Mouse (Mus musculus) MEL (cell line): ENCODE measurements at regions not wholly inside any gene's neighbourhood (a gene's known extent, or its start where the extent isn't known, plus 50 kb on each side); places are given as distances from the start of the nearest gene placed in this dataset.

Experiments used
- DNase-seq: peaks from one replicate; pipeline ENCODE4 v3.0.0; 2011; ENCODE audit warnings: low read depth, low spot score
- H3K27ac ChIP-seq: 2 replicates; pipeline ENCODE4 v1.5.1; 2012; ENCODE audit warnings: low read depth, mild to moderate bottlenecking, control low read depth, low read length, moderate library complexity; ENCODE audit not compliant: control insufficient read depth
- H3K27me3 ChIP-seq, 2 experiments: fragments of 150-350 bp in 1 of 2; sonication (generic) in 1 of 2; 2 replicates each; pipeline ENCODE4 v1.6.1; 2012; ENCODE audit warnings: low read length in 2 of 2, mild to moderate bottlenecking in 2 of 2, improper control_type of control experiment in 1 of 2, moderate library complexity in 1 of 2; ENCODE audit not compliant: insufficient read depth in 2 of 2, control insufficient read depth in 1 of 2
- H3K36me3 ChIP-seq, 2 experiments: 2 replicates each; pipeline ENCODE4 v1.6.1; 2012 to 2014; ENCODE audit warnings: low read length in 2 of 2, improper control_type of control experiment in 1 of 2, inconsistent platforms in 1 of 2, mild to moderate bottlenecking in 1 of 2; ENCODE audit not compliant: insufficient read depth in 2 of 2, control insufficient read depth in 1 of 2
- H3K4me1 ChIP-seq, 2 experiments: fragments of 150-350 bp in 1 of 2; sonication (generic) in 1 of 2; 2 replicates each; pipeline ENCODE4 v1.6.1; 2012; ENCODE audit warnings: low read length in 2 of 2, improper control_type of control experiment in 1 of 2, mild to moderate bottlenecking in 1 of 2; ENCODE audit not compliant: insufficient read depth in 2 of 2, control insufficient read depth in 1 of 2
- H3K4me3 ChIP-seq, 2 experiments: fragments of 150-350 bp in 1 of 2; sonication (generic) in 1 of 2; 2 replicates each; pipeline ENCODE4 v1.5.1; 2012; ENCODE audit warnings: low read depth in 2 of 2, low read length in 2 of 2, mild to moderate bottlenecking in 2 of 2, moderate library complexity in 2 of 2, control low read depth in 1 of 2, improper control_type of control experiment in 1 of 2; ENCODE audit not compliant: control insufficient read depth in 1 of 2, insufficient read depth in 1 of 2
- H3K79me2 ChIP-seq: 2 replicates; pipeline ENCODE4 v1.6.1; 2012; ENCODE audit warnings: mild to moderate bottlenecking, low read length, moderate library complexity; ENCODE audit not compliant: control insufficient read depth, poor library complexity, insufficient read depth
- H3K9ac ChIP-seq: 2 replicates; pipeline ENCODE4 v1.6.1; 2012; ENCODE audit warnings: low read depth, mild to moderate bottlenecking, control low read depth, low read length, moderate library complexity; ENCODE audit not compliant: control insufficient read depth, poor library complexity, severe bottlenecking
- H3K9me3 ChIP-seq: fragments of 150-350 bp; sonication (generic); replicated peaks from 2 replicates; pipeline ENCODE4 v1.6.1; 2012; ENCODE audit warnings: mild to moderate bottlenecking, low read length, improper control_type of control experiment, moderate library complexity; ENCODE audit not compliant: insufficient read depth
- CHD2 ChIP-seq: IDR thresholded peaks from 2 replicates; pipeline ENCODE4 v1.6.1; 2011; ENCODE audit warnings: low read length, improper control_type of control experiment
- E2F4 ChIP-seq: IDR thresholded peaks from 2 replicates; pipeline ENCODE4 v1.6.1; 2011; ENCODE audit warnings: low read depth, low read length, improper control_type of control experiment, borderline replicate concordance
- ELF1 ChIP-seq: IDR thresholded peaks from 2 replicates; pipeline ENCODE4 v1.6.1; 2014; ENCODE audit warnings: low read depth, mild to moderate bottlenecking, inconsistent platforms, low read length, improper control_type of control experiment, moderate library complexity
- EP300 ChIP-seq, 2 experiments: IDR thresholded peaks; 2 replicates each; pipeline ENCODE4 v1.6.1; 2011; ENCODE audit warnings: improper control_type of control experiment in 2 of 2, low read length in 2 of 2, low read depth in 1 of 2, mild to moderate bottlenecking in 1 of 2
- GATA1 ChIP-seq: IDR thresholded peaks from 2 replicates; pipeline ENCODE4 v1.6.1; 2011; ENCODE audit warnings: low read depth, low read length, improper control_type of control experiment
- HCFC1 ChIP-seq: IDR thresholded peaks from 2 replicates; pipeline ENCODE4 v1.6.1; 2012; ENCODE audit warnings: low read depth, mild to moderate bottlenecking, inconsistent platforms, low read length, improper control_type of control experiment, moderate library complexity
- JUND ChIP-seq: IDR thresholded peaks from 2 replicates; pipeline ENCODE4 v1.6.1; 2011; ENCODE audit warnings: low read depth, mild to moderate bottlenecking, improper control_type of control experiment, low read length
- KAT2A ChIP-seq: conservative IDR thresholded peaks from 2 replicates; pipeline ENCODE4 v1.6.1; 2012; ENCODE audit warnings: low read depth, low read length, improper control_type of control experiment, inconsistent platforms
- MAX ChIP-seq: IDR thresholded peaks from 2 replicates; pipeline ENCODE4 v1.6.1; 2011; ENCODE audit warnings: low read length, improper control_type of control experiment
- MAZ ChIP-seq: IDR thresholded peaks from 2 replicates; pipeline ENCODE4 v1.6.1; 2012; ENCODE audit warnings: low read depth, mild to moderate bottlenecking, inconsistent platforms, low read length, improper control_type of control experiment
- MEF2A ChIP-seq: IDR thresholded peaks from 2 replicates; pipeline ENCODE4 v1.6.1; 2014; ENCODE audit warnings: low read depth, mild to moderate bottlenecking, inconsistent platforms, low read length, improper control_type of control experiment; ENCODE audit not compliant: poor library complexity, insufficient replicate concordance, severe bottlenecking; ENCODE audit errors: extremely low read depth
- MYC ChIP-seq: IDR thresholded peaks from 2 replicates; pipeline ENCODE4 v1.6.1; 2011; ENCODE audit warnings: low read depth, mild to moderate bottlenecking, low read length, improper control_type of control experiment, moderate library complexity
- NELFE ChIP-seq: IDR thresholded peaks from 2 replicates; pipeline ENCODE4 v1.6.1; 2011; ENCODE audit warnings: low read depth, low read length, improper control_type of control experiment
- NRF1 ChIP-seq: IDR thresholded peaks from 2 replicates; pipeline ENCODE4 v1.6.1; 2014; ENCODE audit warnings: low read depth, mild to moderate bottlenecking, inconsistent platforms, low read length, improper control_type of control experiment, moderate library complexity; ENCODE audit not compliant: poor library complexity, insufficient read depth, severe bottlenecking
- POLR2A ChIP-seq, 2 experiments: IDR thresholded peaks; 2 replicates each; pipeline ENCODE4 v1.6.1; 2011 to 2012; ENCODE audit warnings: low read length in 2 of 2, mild to moderate bottlenecking in 2 of 2, control low read depth in 1 of 2, improper control_type of control experiment in 1 of 2, low read depth in 1 of 2, moderate library complexity in 1 of 2; ENCODE audit not compliant: control insufficient read depth in 1 of 2, insufficient read depth in 1 of 2, poor library complexity in 1 of 2
- POLR2AphosphoS2 ChIP-seq: IDR thresholded peaks from 2 replicates; pipeline ENCODE4 v1.6.1; 2011; ENCODE audit warnings: low read length, improper control_type of control experiment
- POLR2AphosphoS5 ChIP-seq: IDR thresholded peaks from 2 replicates; pipeline ENCODE4 v1.6.1; 2012; ENCODE audit warnings: low read depth, borderline replicate concordance, mild to moderate bottlenecking, inconsistent platforms, low read length, moderate library complexity, mixed read lengths
- RAD21 ChIP-seq: IDR thresholded peaks from 2 replicates; pipeline ENCODE4 v1.6.1; 2011; ENCODE audit warnings: mild to moderate bottlenecking, low read depth, low read length, improper control_type of control experiment
- SIN3A ChIP-seq: IDR thresholded peaks from 2 replicates; pipeline ENCODE4 v1.6.1; 2012; ENCODE audit warnings: low read length, improper control_type of control experiment, inconsistent platforms
- SMC3 ChIP-seq: IDR thresholded peaks from 2 replicates; pipeline ENCODE4 v1.6.1; 2011; ENCODE audit warnings: low read depth, low read length, improper control_type of control experiment
- TAL1 ChIP-seq: IDR thresholded peaks from 2 replicates; pipeline ENCODE4 v1.6.1; 2012; ENCODE audit warnings: mild to moderate bottlenecking, inconsistent platforms, low read length, moderate library complexity, mixed read lengths
- TCF12 ChIP-seq: IDR thresholded peaks from 2 replicates; pipeline ENCODE4 v1.6.1; 2014; ENCODE audit warnings: low read depth, mild to moderate bottlenecking, inconsistent platforms, low read length, improper control_type of control experiment, moderate library complexity
- UBTF ChIP-seq: IDR thresholded peaks from 2 replicates; pipeline ENCODE4 v1.6.1; 2012; ENCODE audit warnings: low read depth, mild to moderate bottlenecking, inconsistent platforms, low read length, improper control_type of control experiment, moderate library complexity, borderline replicate concordance; ENCODE audit not compliant: insufficient read depth
- USF1 ChIP-seq: IDR thresholded peaks from 2 replicates; pipeline ENCODE4 v1.6.1; 2014; ENCODE audit warnings: low read depth, mild to moderate bottlenecking, inconsistent platforms, low read length, improper control_type of control experiment, moderate library complexity
- USF2 ChIP-seq, 2 experiments: IDR thresholded peaks; 2 replicates each; pipeline ENCODE4 v1.6.1; 2011 to 2012; ENCODE audit warnings: improper control_type of control experiment in 2 of 2, low read length in 2 of 2, borderline replicate concordance in 1 of 2, inconsistent platforms in 1 of 2, low read depth in 1 of 2, mild to moderate bottlenecking in 1 of 2; ENCODE audit not compliant: insufficient read depth in 1 of 2
- ZC3H11A ChIP-seq: IDR thresholded peaks from 2 replicates; pipeline ENCODE4 v1.6.1; 2012; ENCODE audit warnings: low read depth, mild to moderate bottlenecking, inconsistent platforms, low read length, improper control_type of control experiment
- ZKSCAN1 ChIP-seq: IDR thresholded peaks from 2 replicates; pipeline ENCODE4 v1.6.1; 2012; ENCODE audit warnings: low read depth, mild to moderate bottlenecking, inconsistent platforms, low read length, improper control_type of control experiment, moderate library complexity
- ZNF384 ChIP-seq: IDR thresholded peaks from 2 replicates; pipeline ENCODE4 v1.6.1; 2012; ENCODE audit warnings: low read depth, mild to moderate bottlenecking, inconsistent platforms, low read length, improper control_type of control experiment

GRCm38 (mm10) chr2:101441081-101441630 lies 183.4 kb upstream of the Rag2 start:
- Histone ChIP-seq H3K36me3 (no peaks in the 10 kb centered on the region), H3K4me3 (no peak overlapping the region), H3K9ac (no peak overlapping the region), H3K9me3 (no peaks in the 10 kb centered on the region), H3K27ac (no peak overlapping the region), H3K79me2 (no peaks in the 10 kb centered on the region), H3K4me1 (no peaks in the 10 kb centered on the region), H3K27me3 (no peaks in the 10 kb centered on the region)
- no peak for DNase-seq
- TF ChIP-seq TCF12 (no peak), EP300 (IDR thresholded peaks at IDR 0.05; ENCODE audit: low read depth in 1 of 2, low read length in 2 of 2) (no peak), USF1 (no peak), NELFE (no peak), ZKSCAN1 (no peak), TAL1 (no peak), POLR2A (IDR thresholded peaks at IDR 0.05; ENCODE audit: control insufficient read depth in 1 of 2, insufficient read depth in 1 of 2, low read depth in 1 of 2, low read length in 2 of 2, poor library complexity in 1 of 2) (no peak), MAZ (no peak), ELF1 (no peak), ZC3H11A (no peak), HCFC1 (no peak), MYC (no peak), POLR2AphosphoS5 (no peak), SIN3A (no peak), NRF1 (no peak), MAX (no peak), MEF2A (no peak), SMC3 (no peak), USF2 (IDR thresholded peaks at IDR 0.05; ENCODE audit: borderline replicate concordance in 1 of 2, insufficient read depth in 1 of 2, low read depth in 1 of 2, low read length in 2 of 2) (no peak)

GRCm38 (mm10) chr2:101455591-101455990 lies 168.9 kb upstream of the Rag2 start:
- no peaks in the 10 kb centered on the region for H3K27me3 ChIP-seq
- no peak for TF ChIP-seq ZNF384
- no peak for TF ChIP-seq NELFE
- TF ChIP-seq ZKSCAN1 = no peak
- no peak for TF ChIP-seq JUND
- TF ChIP-seq MAZ = no peak
- TF ChIP-seq SIN3A = no peak
- TF ChIP-seq SMC3 = no peak
- TF ChIP-seq UBTF = no peak
- no peak for TF ChIP-seq POLR2AphosphoS2
- no peak for TF ChIP-seq GATA1
- no peak for TF ChIP-seq KAT2A
- TF ChIP-seq E2F4 = no peak
- TF ChIP-seq RAD21 = no peak
- no peak for TF ChIP-seq CHD2
- TF ChIP-seq POLR2AphosphoS5 = no peak

More at GRCm38 (mm10) chr2:101455591-101455990, 168.9 kb upstream of the Rag2 start:
- no peaks in the 10 kb centered on the region for H3K4me1 ChIP-seq
- no peak overlapping the region for H3K9ac ChIP-seq
- H3K27ac ChIP-seq = no peak overlapping the region
- H3K4me3 ChIP-seq = no peak overlapping the region
- no peak for DNase-seq
- H3K9me3 ChIP-seq = no peaks in the 10 kb centered on the region
- no peaks in the 10 kb centered on the region for H3K79me2 ChIP-seq
- H3K36me3 ChIP-seq = no peaks in the 10 kb centered on the region
